Mouse (Mus musculus) stomach, postnatal 0 days (tissue): ENCODE data around the gene Kcnc3. TPM values are rescaled to one million over a fixed set of nuclear protein-coding genes. Genes with fewer than 3 reads are reported as not detected.
A peak's percentile ranks its signal among the peaks of the same experiment; 100 is the strongest.

ENCODE experiments used
- ATAC-seq: fragments of 200-750 bp; cut with Nextera tagmentation; 2 replicates; pipeline ENCODE4 v1.8.0; 2017; ENCODE audit not compliant: low FRiP score, low TSS enrichment
- DNase-seq: peaks from one replicate; pipeline ENCODE4 v3.0.0-alpha.2; 2016; ENCODE audit warnings: low spot score
- H3K27ac ChIP-seq: fragments of 300-500 bp; sonication (generic); replicated peaks from 2 replicates; pipeline ENCODE4 v1.5.1; 2014; ENCODE audit warnings: mild to moderate bottlenecking, control low read depth
- H3K27me3 ChIP-seq: fragments of 300-500 bp; sonication (generic); 2 replicates; pipeline ENCODE4 v1.6.1; 2014; ENCODE audit warnings: low read length; ENCODE audit not compliant: control insufficient read depth, insufficient read depth
- H3K36me3 ChIP-seq: fragments of 300-500 bp; sonication (generic); 2 replicates; pipeline ENCODE4 v1.6.1; 2014; ENCODE audit warnings: low read length, mixed read lengths; ENCODE audit not compliant: control insufficient read depth, insufficient read depth
- H3K4me1 ChIP-seq: fragments of 300-500 bp; sonication (generic); replicated peaks from 2 replicates; pipeline ENCODE4 v1.6.1; 2014; ENCODE audit warnings: antibody characterized with exemption; ENCODE audit not compliant: control insufficient read depth, insufficient read depth
- H3K4me2 ChIP-seq: fragments of 300-500 bp; sonication (generic); replicated peaks from 2 replicates; pipeline ENCODE4 v1.6.1; 2014; ENCODE audit warnings: low read depth, mild to moderate bottlenecking, control low read depth, moderate library complexity
- H3K4me3 ChIP-seq: fragments of 300-500 bp; sonication (generic); 2 replicates; pipeline ENCODE4 v1.5.1; 2014; ENCODE audit warnings: low read depth, low read length, control low read depth
- H3K9ac ChIP-seq: fragments of 300-500 bp; sonication (generic); 2 replicates; pipeline ENCODE4 v1.6.1; 2014; ENCODE audit warnings: mild to moderate bottlenecking, low read length, control low read depth, mixed read lengths
- H3K9me3 ChIP-seq: fragments of 300-500 bp; sonication (generic); 2 replicates; pipeline ENCODE4 v1.6.1; 2016; ENCODE audit warnings: low read length; ENCODE audit not compliant: control insufficient read depth
- CTCF ChIP-seq: IDR thresholded peaks from 2 replicates; pipeline ENCODE4 v1.5.1; 2016; ENCODE audit warnings: antibody characterized with exemption, low read depth, mild to moderate bottlenecking, moderate library complexity
- EP300 ChIP-seq: optimal IDR thresholded peaks from 2 replicates; pipeline ENCODE3; 2016; ENCODE audit warnings: antibody characterized with exemption
- WGBS: fragments of 180-500 bp; shearing (Covaris S2); extraction: QIAGEN DNeasy Blood & Tissue Kit; methylation state at CpG from one replicate; pipeline ENCODE4 v1.1.7; 2014; 5-methylcytosine and 5-hydroxymethylcytosine counted together
- polyA plus RNA-seq: library from polyadenylated mRNA; unstranded; fragments of >200 nt; fragmentation: Nextera tagmentation; extraction: Ambion mirVana; gene quantifications from 2 replicates; pipeline ENCODE4 v1.2.1, GENCODE M21; 2015

The Kcnc3 gene
- polyA plus RNA-seq, 1 experiment from 2014 or later = 0.10 TPM

- DNase-seq (no peak), ATAC-seq (no peak)
- Histone ChIP-seq H3K27ac (no peak overlapping the region), H3K4me1 (no peaks in the 10 kb centered on the region), H3K27me3 (no peaks in the 10 kb centered on the region), H3K9ac (no peak overlapping the region), H3K4me2 (no peak overlapping the region), H3K9me3 (no peaks in the 10 kb centered on the region), H3K4me3 (no peak overlapping the region), H3K36me3 (no peaks in the 10 kb centered on the region)
- WGBS = 70% methylated on average over 8 of the region's 8 CpGs
- TF ChIP-seq CTCF (no peak), EP300 (no peak)
Observed at GRCm38 (mm10) chr7:44649094-44649610, 58.7 kb downstream of the Kcnc3 start.

GRCm38 (mm10) chr7:44649990-44650389 is 59.5 kb downstream of the Kcnc3 start:
- Histone ChIP-seq H3K9ac (no peak overlapping the region), H3K4me2 (no peak overlapping the region), H3K4me3 (no peak overlapping the region), H3K36me3 (no peaks in the 10 kb centered on the region), H3K9me3 (no peaks in the 10 kb centered on the region), H3K27me3 (no peaks in the 10 kb centered on the region), H3K4me1 (no peaks in the 10 kb centered on the region), H3K27ac (no peak overlapping the region)
- TF ChIP-seq CTCF (peak; percentile 86), EP300 (no peak)
- no peak for ATAC-seq
- peak; percentile 64 for DNase-seq
- WGBS = 10% methylated on average over 4 of the region's 4 CpGs

GRCm38 (mm10) chr7:44651416-44651815 is 61.0 kb downstream of the Kcnc3 start:
- TF ChIP-seq CTCF (no peak), EP300 (no peak)
- no peak overlapping the region for H3K9ac ChIP-seq
- WGBS = 72% methylated on average over 7 of the region's 7 CpGs
- H3K27me3 ChIP-seq = no peaks in the 10 kb centered on the region
- H3K27ac ChIP-seq = no peak overlapping the region
- no peak overlapping the region for H3K4me2 ChIP-seq
- no peak overlapping the region for H3K4me3 ChIP-seq
- ATAC-seq (no peak), DNase-seq (no peak)
- H3K4me1 ChIP-seq = no peaks in the 10 kb centered on the region
- H3K9me3 ChIP-seq = no peaks in the 10 kb centered on the region
- no peaks in the 10 kb centered on the region for H3K36me3 ChIP-seq

GRCm38 (mm10) chr7:44653773-44654172 is 63.3 kb downstream of the Kcnc3 start:
- no peaks in the 10 kb centered on the region for H3K9me3 ChIP-seq
- 56% methylated on average over 8 of the region's 8 CpGs for WGBS
- ATAC-seq (no peak), DNase-seq (peak; percentile 40)
- no peak overlapping the region for H3K27ac ChIP-seq
- no peaks in the 10 kb centered on the region for H3K27me3 ChIP-seq
- H3K4me1 ChIP-seq = no peaks in the 10 kb centered on the region
- no peaks in the 10 kb centered on the region for H3K36me3 ChIP-seq
- H3K4me2 ChIP-seq = no peak overlapping the region
- TF ChIP-seq CTCF (peak; percentile 62), EP300 (no peak)
- no peak overlapping the region for H3K9ac ChIP-seq
- H3K4me3 ChIP-seq = no peak overlapping the region

Other genes with a start within 250 kb of the Kcnc3 start
- 1.2 and 1.4 TPM in 2 replicates for gene Syt3, start 206.6 kb upstream of the Kcnc3 start, polyA plus RNA-seq
- gene 1700008O03Rik, start 204.8 kb upstream of the Kcnc3 start, polyA plus RNA-seq = 0.68 and 0.75 TPM in 2 replicates
- gene Lrrc4b, start 161.6 kb upstream of the Kcnc3 start, polyA plus RNA-seq = 0.36 and 0.52 TPM in 2 replicates
- 0.12 and 0.21 TPM in 2 replicates for gene Aspdh, start 125.3 kb upstream of the Kcnc3 start, polyA plus RNA-seq
- 32.8 and 33.7 TPM in 2 replicates for gene Josd2, start 122.7 kb upstream of the Kcnc3 start, polyA plus RNA-seq
- gene Emc10, start 94.1 kb upstream of the Kcnc3 start, polyA plus RNA-seq = 60.7 and 65.5 TPM in 2 replicates
- gene Fam71e1, start 94.1 kb upstream of the Kcnc3 start, polyA plus RNA-seq = 5.9 and 8.3 TPM in 2 replicates
- gene Mybpc2, start 66.0 kb upstream of the Kcnc3 start, polyA plus RNA-seq = 0.21 and 0.32 TPM in 2 replicates
- gene Spib, start 58.6 kb upstream of the Kcnc3 start, polyA plus RNA-seq = 0.13 and 0.22 TPM in 2 replicates
- gene Pold1, start 41.8 kb upstream of the Kcnc3 start, polyA plus RNA-seq = 18.7 and 18.9 TPM in 2 replicates
- gene Nr1h2, start 36.7 kb upstream of the Kcnc3 start, polyA plus RNA-seq = 56.5 and 59.7 TPM in 2 replicates
- gene Napsa, start 18.3 kb upstream of the Kcnc3 start, polyA plus RNA-seq = 0.50 and 0.55 TPM in 2 replicates
- gene Myh14, start 80.2 kb downstream of the Kcnc3 start, polyA plus RNA-seq = 28.1 and 28.4 TPM in 2 replicates
- gene Izumo2, start 118.1 kb downstream of the Kcnc3 start, polyA plus RNA-seq = not detected in 2 replicates
- gene Vrk3, start 157.7 kb downstream of the Kcnc3 start, polyA plus RNA-seq = 21.7 and 22.3 TPM in 2 replicates
- 0.30 and 0.42 TPM in 2 replicates for gene Zfp473, start 160.4 kb downstream of the Kcnc3 start, polyA plus RNA-seq
- gene Nup62, start 225.4 kb downstream of the Kcnc3 start, polyA plus RNA-seq = 33.4 and 34.9 TPM in 2 replicates
- 0.69 and 0.75 TPM in 2 replicates for gene Il4i1, start 225.7 kb downstream of the Kcnc3 start, polyA plus RNA-seq
- 7.3 and 7.7 TPM in 2 replicates for gene Atf5, start 226.0 kb downstream of the Kcnc3 start, polyA plus RNA-seq